Mouse (Mus musculus): ENCODE results near the gene Zfp988.
"Not testable (repeated sequence)": the region's sequence is repeated elsewhere in the genome, so short reads cannot be mapped to it uniquely, and the experiment has no call there.

Zfp988 gene

DNA sequence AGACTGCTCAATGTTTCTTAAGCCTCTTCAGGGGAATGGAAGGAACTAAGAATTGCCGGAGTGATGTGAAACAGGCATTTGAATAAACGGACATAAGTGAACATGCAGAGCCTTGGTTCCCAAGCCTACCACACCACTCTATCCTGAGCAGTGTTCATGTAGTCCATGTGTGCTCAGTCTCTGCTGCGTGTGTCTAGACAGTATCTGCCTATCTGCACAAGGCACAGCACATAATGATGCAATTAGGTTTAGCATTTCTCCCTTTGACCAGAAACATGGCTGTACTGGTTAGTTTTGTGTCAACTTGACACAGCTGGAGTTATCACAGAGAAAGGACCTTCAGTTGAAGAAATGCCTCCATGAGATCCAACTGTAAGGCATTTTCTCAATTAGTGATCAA lies 35.4 kb downstream of the Zfp988 start:
- not testable (repeated sequence) for ATAC-seq (ENCODE audit: insufficient number of reproducible peaks, low FRiP score, low TSS enrichment)

DNA sequence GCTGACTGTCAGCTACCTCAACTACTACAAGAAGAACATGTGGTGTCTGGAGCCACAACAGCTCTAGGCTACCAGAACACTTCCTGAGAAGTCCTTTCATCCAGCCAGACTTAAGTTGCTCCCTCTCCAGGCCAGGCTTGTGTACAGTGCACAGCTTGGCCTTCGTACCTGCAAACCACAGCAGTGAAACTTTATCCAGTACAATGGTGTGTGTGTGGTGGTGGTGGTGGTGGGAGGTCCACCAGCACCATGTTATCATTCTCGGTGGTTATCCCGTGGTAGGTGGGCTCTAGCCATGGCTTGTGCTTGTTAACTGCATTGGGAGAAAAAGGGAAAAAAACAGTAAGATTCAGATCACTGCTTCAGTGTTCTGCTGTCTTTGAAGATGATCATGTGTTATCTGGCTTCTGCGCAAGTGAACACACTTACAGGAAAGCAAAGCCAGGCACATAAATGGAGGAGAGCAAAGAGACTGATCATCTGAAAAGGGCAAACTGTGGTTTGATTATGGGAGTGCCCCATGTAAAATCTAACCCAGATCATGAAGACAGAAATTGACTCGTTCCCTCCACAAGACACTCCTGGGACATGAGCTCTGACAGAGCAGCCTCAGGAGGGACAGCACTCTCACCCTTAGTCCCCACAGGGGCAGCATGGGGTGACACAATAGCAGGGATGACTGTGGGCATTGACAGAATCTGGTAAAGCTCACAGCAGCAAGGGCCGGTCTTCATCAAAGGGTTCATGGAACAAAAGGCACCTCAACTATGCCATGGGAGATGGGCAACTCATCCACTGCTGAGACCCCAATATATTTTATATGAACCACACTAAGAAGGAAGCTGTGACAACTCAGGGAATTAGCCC lies 37.8 kb downstream of the Zfp988 start:
- peak; percentile 49; the same call in 1 of the 2 replicates for ATAC-seq (ENCODE audit: insufficient number of reproducible peaks, low FRiP score, low TSS enrichment)

DNA sequence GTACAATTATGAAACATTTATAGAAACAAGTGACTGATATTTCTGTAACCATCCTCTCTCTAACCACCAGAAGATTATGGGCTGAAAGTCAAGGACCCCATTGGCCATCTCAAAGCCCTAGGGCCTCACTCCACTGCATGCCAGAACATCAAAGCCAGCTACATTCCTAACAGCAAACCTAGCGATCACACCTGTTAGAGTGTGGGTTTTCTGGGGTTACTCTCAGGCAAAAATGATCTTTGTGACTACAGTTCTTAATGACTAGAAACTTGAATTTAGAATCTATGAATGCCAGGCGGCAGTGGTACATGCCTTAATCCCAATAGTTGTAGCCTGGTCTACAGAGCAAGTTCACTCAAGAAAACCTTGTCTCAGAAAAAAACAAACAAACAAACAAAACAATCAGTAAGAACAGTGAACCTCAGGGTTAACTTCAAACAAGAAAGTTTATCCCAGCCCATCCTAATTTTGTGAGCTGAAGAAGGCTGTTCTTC lies 39.6 kb downstream of the Zfp988 start:
- not testable (repeated sequence) for ATAC-seq (ENCODE audit: insufficient number of reproducible peaks, low FRiP score, low TSS enrichment)

DNA sequence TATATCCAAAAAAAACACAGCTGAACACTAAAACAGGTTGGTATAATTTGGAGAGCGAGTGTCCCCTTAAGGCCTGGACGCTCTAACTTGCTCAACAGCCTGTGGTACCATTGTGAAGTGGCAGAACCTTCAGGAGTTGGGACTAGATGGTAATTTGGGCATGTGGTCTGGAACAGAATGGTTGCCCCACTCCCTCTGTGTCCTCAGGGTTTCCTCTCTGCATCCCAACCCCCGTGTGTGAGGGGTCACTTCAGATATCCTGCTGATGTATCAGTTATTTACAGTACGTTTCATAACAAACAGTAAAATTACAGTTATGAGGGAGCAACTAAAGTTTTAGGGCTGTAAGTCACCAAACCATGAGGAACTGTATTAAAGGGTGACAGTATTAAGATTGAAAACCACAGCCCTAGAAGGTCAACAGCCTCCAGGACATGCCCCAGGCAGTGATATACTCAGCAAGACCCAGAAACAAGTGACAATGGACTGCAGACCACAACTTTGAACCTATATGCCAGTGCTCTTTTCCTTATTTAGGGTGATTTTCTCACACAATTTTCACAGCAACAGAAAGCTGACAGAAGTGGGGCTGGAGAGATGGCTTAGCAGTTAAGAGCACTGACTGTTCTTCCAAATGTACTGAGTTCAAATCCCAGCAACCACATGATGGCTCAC lies 41.0 kb downstream of the Zfp988 start:
- not testable (repeated sequence) for ATAC-seq (ENCODE audit: insufficient number of reproducible peaks, low FRiP score, low TSS enrichment)

DNA sequence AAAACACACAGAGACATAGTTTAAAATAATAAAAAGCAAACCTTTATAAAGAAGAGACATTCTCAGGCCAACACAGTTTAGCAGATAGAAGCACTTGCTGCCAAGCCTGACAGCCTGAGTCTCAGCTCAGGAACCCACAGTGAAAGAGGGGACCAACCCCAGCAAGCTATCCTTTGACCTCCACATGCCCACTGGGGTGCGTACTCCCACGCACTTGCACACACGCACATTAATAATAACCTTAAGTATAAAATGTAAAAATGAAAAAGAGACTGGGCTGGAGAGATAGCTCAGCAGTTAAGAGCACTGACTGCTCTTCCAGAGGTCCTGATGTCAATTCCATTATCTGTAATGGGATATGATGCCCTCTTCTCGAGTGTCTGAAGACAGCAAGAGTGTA lies 41.8 kb downstream of the Zfp988 start:
- not testable (repeated sequence) for ATAC-seq (ENCODE audit: insufficient number of reproducible peaks, low FRiP score, low TSS enrichment)

DNA sequence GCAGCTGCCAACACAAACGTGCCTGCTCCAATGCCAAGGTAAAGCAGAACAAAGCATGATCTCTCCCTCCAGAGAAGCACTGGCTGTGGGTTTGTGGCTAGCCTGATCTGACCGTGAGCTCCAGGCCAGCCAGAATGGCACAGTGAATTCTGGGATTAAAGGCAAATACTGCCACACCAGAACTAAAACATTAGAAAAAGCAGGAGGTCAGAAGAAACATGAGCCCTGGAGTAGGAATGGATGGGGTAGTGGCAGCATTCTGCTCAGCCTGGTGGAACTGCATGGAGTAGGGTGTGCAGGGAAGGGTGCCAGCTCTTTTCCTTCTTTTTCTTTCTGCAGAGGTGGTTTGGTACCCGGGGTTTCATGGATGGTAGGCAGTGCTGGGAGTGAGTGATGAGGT lies 42.4 kb downstream of the Zfp988 start:
- not testable (repeated sequence) for ATAC-seq (ENCODE audit: insufficient number of reproducible peaks, low FRiP score, low TSS enrichment)

DNA sequence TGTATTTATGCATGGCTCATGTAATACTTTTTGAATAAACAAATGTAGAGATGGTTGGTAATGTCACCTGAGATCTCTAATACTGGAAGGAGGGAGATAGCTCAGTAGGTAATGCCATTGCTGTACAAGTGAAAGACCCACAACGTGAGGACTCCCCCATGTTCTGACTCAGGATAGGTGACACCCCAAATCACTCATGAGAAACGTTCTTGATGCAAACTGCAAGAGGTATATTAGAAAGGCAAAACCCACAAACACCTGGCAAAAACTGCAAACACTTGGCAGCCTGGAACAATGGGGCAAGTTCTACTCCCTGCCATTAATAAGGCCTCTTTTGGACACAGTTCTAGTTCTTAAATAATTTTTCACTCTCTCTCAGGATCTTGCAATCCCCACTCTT lies 42.9 kb downstream of the Zfp988 start:
- ATAC-seq (ENCODE audit: insufficient number of reproducible peaks, low FRiP score, low TSS enrichment): not testable (repeated sequence)

DNA sequence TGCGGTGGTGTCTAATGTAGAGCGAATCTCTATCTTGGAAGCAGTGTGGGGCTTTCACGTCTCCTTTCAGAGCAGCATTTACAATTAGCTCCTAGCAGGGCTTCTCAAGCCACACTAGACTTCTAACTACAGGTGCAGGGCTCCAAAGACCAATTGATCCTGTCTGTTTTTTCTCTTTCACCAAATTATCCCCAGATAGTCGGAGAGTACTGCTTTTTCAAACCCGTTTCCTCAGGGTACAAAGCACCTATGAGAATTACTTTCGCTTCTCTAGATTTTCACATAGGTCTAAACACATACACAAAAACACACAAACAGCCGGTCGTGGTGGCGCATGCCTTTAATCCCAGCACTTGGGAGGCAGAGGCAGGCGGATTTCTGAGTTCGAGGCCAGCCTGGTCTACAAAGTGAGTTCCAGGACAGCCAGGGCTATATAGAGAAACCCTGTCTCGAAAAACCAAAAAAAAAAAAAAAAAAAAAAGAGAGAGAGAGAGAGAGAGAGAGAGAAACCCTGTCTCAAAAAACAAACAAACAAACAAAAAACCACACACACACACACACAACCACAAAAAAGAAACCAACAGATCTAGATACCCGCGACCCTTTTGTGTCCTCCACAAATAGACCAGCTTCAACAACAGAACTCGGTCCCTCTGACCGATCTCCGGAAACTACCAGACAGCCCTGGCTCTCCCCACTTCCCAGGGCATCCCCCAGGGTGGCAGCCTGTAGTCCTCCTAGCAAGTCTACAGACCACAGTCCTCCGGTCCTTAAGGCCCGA lies 43.6 kb downstream of the Zfp988 start:
- not testable (repeated sequence) for ATAC-seq (ENCODE audit: insufficient number of reproducible peaks, low FRiP score, low TSS enrichment)

DNA sequence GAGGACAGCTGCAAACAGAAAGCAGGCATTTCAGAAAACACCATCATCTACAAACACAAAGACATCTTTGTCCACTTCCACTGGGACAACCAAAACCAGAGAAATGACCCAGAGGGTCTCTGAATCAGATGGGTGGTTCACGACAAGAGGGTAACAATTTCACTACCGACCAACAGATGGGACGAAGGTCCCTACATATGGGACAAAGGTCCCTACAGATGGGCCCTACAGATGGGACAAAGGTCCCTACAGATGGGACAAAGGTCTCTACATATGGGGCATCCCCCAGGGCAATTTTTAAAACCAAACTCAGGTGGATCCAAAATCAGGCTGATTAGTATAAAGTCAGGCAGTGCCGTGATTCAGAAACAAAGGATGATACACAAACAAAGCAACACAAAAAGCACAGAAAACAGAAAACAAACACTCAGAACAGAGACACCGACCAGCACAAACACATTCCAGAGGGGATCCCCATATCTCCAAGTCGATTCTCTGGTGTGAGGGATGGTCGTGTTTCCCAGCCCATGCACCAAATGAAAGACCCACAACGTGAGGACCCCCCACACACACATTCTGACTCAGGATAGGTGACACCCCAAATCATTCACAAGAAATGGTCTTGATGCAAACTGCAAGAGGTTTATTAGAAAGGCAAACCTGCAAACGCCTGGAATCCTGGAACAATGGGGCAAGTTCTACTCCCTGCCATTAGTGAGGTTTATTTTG lies 44.4 kb downstream of the Zfp988 start:
- ATAC-seq (ENCODE audit: insufficient number of reproducible peaks, low FRiP score, low TSS enrichment): not testable (repeated sequence)

DNA sequence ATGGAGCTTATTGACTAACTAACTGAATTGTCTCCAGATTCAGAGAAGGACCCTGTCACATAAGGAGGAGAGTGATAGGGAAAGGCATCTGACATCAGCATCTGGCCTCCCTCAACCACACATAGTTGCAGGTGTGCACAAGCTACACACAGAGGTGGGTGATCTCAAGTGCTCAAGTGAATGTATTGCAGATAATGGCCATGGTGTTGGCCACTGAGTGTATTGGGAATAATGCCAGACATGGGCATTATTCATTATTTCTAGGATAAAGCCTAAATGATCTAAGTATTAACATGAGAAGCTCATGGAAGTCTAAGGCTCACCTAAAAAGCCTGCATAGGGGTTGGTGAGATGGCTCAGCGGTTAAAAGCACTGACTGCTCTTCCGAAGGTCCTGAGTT lies 45.1 kb downstream of the Zfp988 start:
- not testable (repeated sequence) for ATAC-seq (ENCODE audit: insufficient number of reproducible peaks, low FRiP score, low TSS enrichment)

DNA sequence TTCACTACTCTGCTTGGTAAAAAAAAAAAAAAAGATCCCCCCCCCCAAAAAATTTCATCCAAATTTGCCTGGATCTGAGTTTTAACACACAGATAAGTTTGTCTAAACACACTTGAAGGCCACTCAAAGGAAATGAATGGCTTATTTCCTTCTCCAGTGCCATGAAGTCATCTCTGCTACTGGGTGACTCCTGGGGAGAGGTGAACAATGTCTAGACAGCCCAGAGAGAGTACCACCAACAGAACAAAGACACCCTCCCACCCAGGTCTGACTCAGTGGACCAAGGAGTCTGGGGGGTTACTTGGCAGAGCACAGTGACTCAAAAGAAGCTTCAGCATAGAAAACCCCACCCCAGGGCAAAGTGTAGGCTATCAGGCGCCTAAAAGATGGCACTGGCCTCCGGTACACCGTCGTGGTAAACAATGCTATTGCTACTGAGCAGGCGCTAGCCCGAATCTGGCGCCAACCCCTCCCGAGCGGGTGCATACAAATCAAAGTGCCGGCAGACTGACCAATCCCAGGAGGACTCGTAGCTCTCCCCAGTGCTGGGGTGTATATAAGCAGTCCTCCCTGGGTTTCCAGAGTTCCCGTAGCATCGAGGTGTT lies 46.0 kb downstream of the Zfp988 start:
- not testable (repeated sequence) for ATAC-seq (ENCODE audit: insufficient number of reproducible peaks, low FRiP score, low TSS enrichment)

DNA sequence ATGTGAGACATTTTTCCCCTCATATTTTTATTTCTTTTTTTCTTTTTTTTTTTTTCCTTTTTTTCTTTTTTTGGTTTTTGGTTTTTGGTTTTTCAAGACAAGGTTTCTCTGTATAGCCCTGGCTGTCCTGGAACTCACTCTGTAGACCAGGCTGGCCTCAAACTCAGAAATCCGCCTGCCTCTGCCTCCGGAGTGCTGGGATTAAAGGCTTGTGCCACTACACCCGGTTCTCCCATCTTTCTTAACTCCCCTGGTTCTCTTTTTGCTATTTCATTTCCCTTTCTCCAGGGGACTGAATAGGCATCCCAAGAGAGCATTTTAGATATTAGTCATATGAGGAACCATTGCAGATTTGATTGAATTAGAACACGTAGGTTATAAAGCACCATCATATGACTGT lies 48.2 kb downstream of the Zfp988 start:
- ATAC-seq (ENCODE audit: insufficient number of reproducible peaks, low FRiP score, low TSS enrichment): not testable (repeated sequence)

DNA sequence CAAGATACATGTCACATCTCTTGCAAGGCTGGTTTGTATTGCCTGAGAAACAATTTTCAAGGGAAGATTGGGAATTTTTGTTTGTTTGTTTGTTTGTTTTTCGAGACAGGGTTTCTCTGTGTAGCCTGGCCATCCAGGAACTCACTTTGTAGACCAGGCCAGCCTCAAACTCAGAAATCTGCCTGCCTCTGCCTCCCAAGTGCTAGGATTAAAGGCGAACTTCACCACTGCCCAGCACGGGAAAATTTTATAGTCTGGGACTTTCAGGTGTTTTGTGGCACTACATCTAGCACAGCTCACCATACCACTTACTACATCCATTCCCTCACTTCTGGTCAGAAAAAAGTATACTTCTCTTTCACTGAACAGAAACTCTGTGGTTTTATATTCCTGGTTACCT lies 50.6 kb downstream of the Zfp988 start:
- not testable (repeated sequence) for ATAC-seq (ENCODE audit: insufficient number of reproducible peaks, low FRiP score, low TSS enrichment)

DNA sequence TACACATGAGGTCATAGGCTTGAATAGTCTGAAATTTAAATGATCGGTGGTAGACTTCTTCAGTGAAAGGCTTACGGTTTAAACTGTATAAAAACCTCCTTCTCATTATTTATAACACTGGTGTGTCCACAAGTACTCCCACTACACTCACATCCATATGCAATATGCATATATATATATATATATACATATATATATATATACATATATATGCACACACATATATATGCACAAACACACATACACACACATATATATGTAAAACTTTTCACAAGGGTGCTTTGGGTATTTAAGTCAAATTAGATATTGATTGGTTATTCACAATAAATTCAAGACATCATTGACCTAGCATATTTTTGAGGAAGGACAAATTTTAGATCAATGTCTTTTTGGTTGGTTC lies 51.7 kb downstream of the Zfp988 start:
- not testable (repeated sequence) for ATAC-seq (ENCODE audit: insufficient number of reproducible peaks, low FRiP score, low TSS enrichment)

DNA sequence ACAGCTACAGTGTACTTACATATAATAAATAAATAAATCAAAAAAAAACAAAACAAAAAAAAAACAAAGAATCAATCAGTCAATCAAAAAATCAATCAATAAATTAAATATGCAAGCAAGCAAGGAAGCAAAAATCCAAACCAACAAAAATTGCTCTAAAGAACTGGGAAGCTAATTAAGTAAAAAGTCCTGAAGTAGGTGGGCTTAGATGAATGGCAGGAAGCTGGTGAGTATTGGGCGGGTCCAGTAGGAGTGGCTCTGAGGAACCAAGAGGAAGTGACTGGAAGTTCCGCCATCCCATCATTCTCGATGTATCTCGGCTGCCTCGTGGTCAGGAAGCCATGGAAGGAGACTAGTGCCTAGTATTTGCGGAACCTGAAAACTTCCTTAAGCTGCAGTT lies 55.5 kb downstream of the Zfp988 start, which contains the start of gene Zfp978:
Zfp978 (plus strand) TSS at position 301 of the 400 bp plus-strand sequence.
- ATAC-seq (ENCODE audit: insufficient number of reproducible peaks, low FRiP score, low TSS enrichment): not testable (repeated sequence)

DNA sequence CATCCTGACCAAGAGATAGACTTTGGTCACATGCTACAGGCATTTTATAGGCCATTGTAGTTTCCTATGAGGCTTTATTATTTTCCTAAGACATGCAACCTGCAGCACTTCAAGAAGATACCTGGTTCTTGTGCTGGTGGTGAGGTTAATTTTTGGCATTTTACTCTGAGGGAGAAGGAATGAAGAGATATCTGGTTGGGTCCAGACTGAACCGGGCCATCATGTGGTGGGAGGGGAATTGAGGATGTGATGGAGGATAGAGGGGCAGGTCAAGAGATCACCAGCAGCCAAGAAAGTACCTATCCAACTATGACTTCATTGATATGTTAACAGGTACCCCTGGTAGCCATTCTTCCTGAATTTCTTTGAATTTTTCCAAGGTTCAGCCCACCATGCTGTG lies 56.4 kb downstream of the Zfp988 start:
- not testable (repeated sequence) for ATAC-seq (ENCODE audit: insufficient number of reproducible peaks, low FRiP score, low TSS enrichment)

DNA sequence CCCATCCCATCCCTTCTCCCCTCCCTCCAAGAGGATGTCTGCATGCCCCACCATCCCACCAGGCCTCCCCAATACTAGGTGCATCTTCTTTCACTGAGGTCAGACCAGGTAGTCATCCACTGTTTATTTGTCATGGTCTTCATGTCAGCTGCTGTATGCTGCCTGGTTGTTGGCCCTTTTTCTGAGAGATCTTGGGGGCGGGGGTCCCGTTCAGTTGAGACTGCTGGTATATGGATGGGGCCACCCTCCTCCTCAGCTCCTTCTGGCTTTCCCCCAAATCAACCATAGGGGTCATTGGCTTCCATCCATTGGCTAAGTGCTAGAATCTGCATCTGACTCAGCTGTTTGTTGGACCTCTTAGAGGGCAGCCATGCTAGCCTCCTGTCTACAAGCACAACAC lies 64.1 kb downstream of the Zfp988 start:
- ATAC-seq (ENCODE audit: insufficient number of reproducible peaks, low FRiP score, low TSS enrichment): not testable (repeated sequence)

DNA sequence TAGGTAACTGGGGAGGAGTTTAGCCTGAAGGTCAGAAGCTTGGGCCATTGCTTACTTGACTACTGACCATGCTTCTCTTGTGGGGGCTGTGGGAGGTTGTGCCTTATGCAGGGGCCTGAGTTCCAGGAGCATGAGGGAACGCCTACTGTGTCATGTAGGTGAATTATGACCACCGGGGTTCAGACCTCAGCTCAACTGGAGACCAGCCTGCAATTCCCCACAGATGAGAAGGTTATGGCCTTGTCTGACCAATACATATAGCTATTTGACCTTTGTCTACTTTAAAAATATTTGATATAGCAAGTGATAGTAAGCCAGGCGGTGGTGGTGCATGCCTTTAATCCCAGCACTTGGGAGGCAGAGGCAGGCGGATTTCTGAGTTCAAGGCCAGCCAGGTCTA lies 77.7 kb downstream of the Zfp988 start:
- not testable (repeated sequence) for ATAC-seq (ENCODE audit: insufficient number of reproducible peaks, low FRiP score, low TSS enrichment)
